Mouse (Mus musculus) embryonic fibroblast, embryonic 13.5 days (primary cell): ENCODE data around the gene Mrpl4. TPM values are rescaled to one million over a fixed set of nuclear protein-coding genes. Genes with fewer than 3 reads are reported as not detected.

Experiments
- H3K27ac ChIP-seq: 2 replicates; pipeline ENCODE4 v1.5.1; 2012; ENCODE audit warnings: low read length, control low read depth, inconsistent platforms; ENCODE audit not compliant: insufficient read depth
- H3K4me1 ChIP-seq: 2 replicates; pipeline ENCODE4 v1.6.1; 2011; ENCODE audit warnings: low read length; ENCODE audit not compliant: control insufficient read depth, insufficient read depth
- H3K4me3 ChIP-seq: 2 replicates; pipeline ENCODE4 v1.5.1; 2011; ENCODE audit warnings: mild to moderate bottlenecking, control low read depth, low read length; ENCODE audit not compliant: insufficient read depth
- CTCF ChIP-seq: IDR thresholded peaks from 2 replicates; pipeline ENCODE4 v1.5.1; 2011; ENCODE audit warnings: mild to moderate bottlenecking, control low read depth, low read length, moderate library complexity, borderline replicate concordance; ENCODE audit not compliant: insufficient read depth
- POLR2A ChIP-seq: IDR thresholded peaks from 2 replicates; pipeline ENCODE4 v1.6.1; 2011; ENCODE audit warnings: low read depth, mild to moderate bottlenecking, control low read depth, low read length, moderate library complexity
- polyA plus RNA-seq: library from polyadenylated mRNA; stranded (reverse); fragments of >200 nt; gene quantifications from 2 replicates; pipeline ENCODE4 v1.2.4, GENCODE M21; 2011; ENCODE audit warnings: low read depth; ENCODE audit not compliant: missing spikeins, insufficient read length

The Mrpl4 gene
- polyA plus RNA-seq, 1 experiment, result 43.7 TPM

DNA sequence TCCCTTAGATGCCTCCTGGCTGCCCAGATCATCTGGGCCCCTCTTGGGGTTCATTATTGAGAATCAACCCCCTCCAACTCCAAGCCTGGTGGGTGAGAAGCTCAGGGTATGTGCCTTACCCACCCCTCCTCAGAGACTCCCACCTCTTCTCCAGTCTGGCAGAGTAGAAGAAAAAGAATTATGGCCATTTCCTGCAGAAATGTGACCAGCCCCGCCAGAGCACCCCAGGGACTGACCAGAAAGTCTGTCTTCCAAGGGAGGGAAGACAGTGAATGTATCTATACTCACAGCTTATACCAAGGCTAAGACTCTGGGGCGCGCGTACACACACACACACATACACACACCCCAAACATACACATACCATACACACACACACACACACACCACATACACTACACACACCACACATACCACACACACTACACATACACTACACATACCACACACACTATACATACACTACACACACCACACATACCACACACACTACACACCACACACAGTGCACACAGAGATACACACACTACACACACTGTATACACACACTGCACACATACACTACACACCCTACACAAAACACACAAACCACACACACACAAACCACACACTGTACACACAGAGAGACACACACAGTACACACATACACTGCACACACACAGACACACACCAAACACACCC is 29.4 kb upstream of the Mrpl4 start:
- H3K4me1 ChIP-seq, result peaks cover 14% of the 10 kb centered on the region
- H3K27ac ChIP-seq, result peak overlapping the region; percentile 97
- TF ChIP-seq POLR2A (peak; percentile 51; the same call in 1 of the 2 replicates), CTCF (0 out of 2 replicates have a peak, but pooled peaks have one; percentile 5)
- H3K4me3 ChIP-seq, result peak overlapping the region; percentile 37

- Histone ChIP-seq H3K27ac (peak overlapping the region; percentile 97), H3K4me3 (peak overlapping the region; percentile 37), H3K4me1 (peaks cover 16% of the 10 kb centered on the region)
- TF ChIP-seq POLR2A (no peak), CTCF (no peak)
Observed at GRCm38 (mm10) chr9:20973682-20974075, 28.9 kb upstream of the Mrpl4 start.

DNA sequence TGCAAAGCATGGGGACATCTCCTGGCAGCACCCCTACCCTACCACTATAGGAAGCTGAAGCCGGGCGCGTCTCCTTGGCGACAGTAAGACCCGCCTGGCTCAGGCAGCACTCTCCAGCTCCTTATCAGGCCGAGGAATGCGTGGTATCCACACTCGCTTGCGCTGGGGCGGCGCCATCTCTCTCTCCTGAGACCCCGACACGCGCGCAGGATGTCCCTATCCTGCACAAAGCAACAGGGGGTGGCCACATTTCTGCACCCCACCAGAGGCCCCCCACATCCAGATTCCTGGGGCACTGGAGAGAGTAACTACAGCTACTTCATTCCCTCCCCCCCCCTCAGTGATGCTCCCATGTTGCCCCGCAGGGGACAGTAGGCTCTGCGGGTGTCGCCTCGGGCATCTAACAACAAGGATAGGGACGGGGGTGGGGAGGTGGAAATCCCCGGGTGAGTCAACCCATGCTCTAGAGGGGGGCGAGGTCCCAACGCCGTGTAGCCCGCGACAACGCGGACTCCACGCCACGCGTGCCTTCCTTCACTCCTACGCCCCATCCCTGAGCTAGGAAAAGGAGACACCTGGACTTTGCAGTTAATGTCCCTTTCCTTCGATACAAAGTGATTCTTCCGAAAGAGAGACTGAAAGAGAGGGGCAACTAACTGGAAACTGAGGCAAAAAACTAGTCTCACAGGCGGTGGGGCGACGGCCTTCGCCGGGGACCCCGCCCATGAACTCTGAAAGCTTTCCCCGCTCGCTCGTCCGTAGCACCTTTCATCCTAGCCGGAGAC is 26.9 kb upstream of the Mrpl4 start:
- Histone ChIP-seq H3K4me1 (peaks cover 16% of the 10 kb centered on the region), H3K4me3 (peak overlapping the region; percentile 81), H3K27ac (peak overlapping the region; percentile 93)
- TF ChIP-seq POLR2A, result peak; percentile 32; the same call in 1 of the 2 replicates
- no peak for TF ChIP-seq CTCF

GRCm38 (mm10) chr9:20976216-20976960 is 26.1 kb upstream of the Mrpl4 start, which contains the start of gene S1pr2:
Gene S1pr2 (minus strand): TSS chr9:20976781.
- TF ChIP-seq CTCF (no peak), POLR2A (peak; percentile 91)
- H3K27ac ChIP-seq, result peak within 1 kb of the TSS; percentile 93
- peak within 1 kb of the TSS; percentile 81 for H3K4me3 ChIP-seq
- peaks cover 12% of the 10 kb centered on the region for H3K4me1 ChIP-seq

- Histone ChIP-seq H3K4me3 (no peak overlapping the region), H3K27ac (no peak overlapping the region), H3K4me1 (peaks cover 11% of the 10 kb centered on the region)
- TF ChIP-seq POLR2A (no peak), CTCF (no peak)
Observed at GRCm38 (mm10) chr9:20976961-20977689, 25.4 kb upstream of the Mrpl4 start.

DNA sequence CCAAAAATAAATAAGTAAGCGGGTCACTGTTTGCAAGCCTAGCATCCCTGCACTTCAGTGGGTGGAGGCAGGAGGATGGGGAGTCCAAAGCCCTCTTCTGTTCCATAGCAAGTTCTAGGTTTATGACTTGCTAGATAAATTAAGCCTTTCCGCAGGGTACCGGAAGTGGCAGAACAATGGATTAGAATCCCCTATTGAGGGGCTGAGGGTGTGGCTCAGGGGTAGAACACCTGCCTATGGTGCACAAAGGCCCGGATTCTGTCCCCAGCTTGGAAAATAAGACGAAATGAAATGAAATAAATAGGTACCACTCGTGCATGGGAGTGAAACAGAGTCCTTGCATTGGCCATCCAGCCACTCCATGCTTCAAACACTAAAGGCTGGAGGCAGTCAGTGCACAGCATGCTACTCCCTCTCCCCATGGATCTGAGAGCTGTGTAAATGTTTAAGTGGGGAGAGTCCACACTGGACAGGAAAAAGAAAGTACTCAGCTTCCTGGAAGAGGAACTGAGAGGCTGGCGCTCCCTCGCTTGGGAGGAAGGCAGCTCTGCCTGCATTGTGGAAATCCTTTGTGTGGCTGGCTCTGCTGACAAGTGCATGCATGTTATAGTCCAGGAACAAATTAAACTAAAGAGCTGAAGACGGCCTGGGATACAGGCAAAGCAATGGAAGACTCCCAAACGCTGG is 24.0 kb upstream of the Mrpl4 start:
- no peak overlapping the region for H3K4me3 ChIP-seq
- peaks cover 6% of the 10 kb centered on the region for H3K4me1 ChIP-seq
- H3K27ac ChIP-seq, result no peak overlapping the region
- no peak for TF ChIP-seq POLR2A

- H3K4me1 ChIP-seq, result peaks cover 2% of the 10 kb centered on the region; the same call in 1 of the 2 replicates
- H3K27ac ChIP-seq, result no peak overlapping the region
- TF ChIP-seq CTCF, result no peak
- TF ChIP-seq POLR2A, result no peak
- H3K4me3 ChIP-seq, result no peak overlapping the region
Observed at GRCm38 (mm10) chr9:20979181-20979580, 23.4 kb upstream of the Mrpl4 start.

DNA sequence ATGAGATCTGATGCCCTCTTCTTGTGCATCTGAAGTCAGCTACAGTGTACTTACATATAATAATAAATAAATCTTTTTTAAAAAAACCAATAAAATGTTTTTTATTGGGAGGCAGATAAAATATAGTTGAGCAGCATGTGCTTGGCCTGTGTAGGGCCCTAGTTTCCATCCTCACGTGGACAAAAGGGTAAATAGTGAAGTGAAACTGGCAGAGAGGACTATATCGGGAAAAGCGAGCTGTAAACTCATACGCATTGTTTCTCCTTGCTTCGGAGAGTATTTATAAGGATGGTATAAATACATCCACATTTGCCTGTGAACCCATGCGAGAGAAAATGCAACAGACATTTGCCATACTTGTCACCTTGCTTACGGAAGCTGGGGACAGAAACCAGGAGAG is 22.8 kb upstream of the Mrpl4 start:
- no peak overlapping the region for H3K27ac ChIP-seq
- H3K4me3 ChIP-seq, result no peak overlapping the region
- TF ChIP-seq CTCF (no peak), POLR2A (no peak)
- H3K4me1 ChIP-seq, result peaks cover 2% of the 10 kb centered on the region; the same call in 1 of the 2 replicates

- Histone ChIP-seq H3K27ac (no peak overlapping the region), H3K4me1 (peaks cover 2% of the 10 kb centered on the region; the same call in 1 of the 2 replicates), H3K4me3 (no peak overlapping the region)
- no peak for TF ChIP-seq POLR2A
- no peak for TF ChIP-seq CTCF
Observed at GRCm38 (mm10) chr9:20982171-20982570, 20.4 kb upstream of the Mrpl4 start.
